Mouse (Mus musculus): ENCODE data around the gene Tmem35b. TPM values are rescaled to one million over a fixed set of nuclear protein-coding genes. Genes with fewer than 3 reads are reported as not detected.

The Tmem35b gene
- 10.2 and 10.8 TPM in 2 replicates for polyA plus RNA-seq (2014; fragmentation: Nextera tagmentation; extraction: Ambion mirVana)

DNA sequence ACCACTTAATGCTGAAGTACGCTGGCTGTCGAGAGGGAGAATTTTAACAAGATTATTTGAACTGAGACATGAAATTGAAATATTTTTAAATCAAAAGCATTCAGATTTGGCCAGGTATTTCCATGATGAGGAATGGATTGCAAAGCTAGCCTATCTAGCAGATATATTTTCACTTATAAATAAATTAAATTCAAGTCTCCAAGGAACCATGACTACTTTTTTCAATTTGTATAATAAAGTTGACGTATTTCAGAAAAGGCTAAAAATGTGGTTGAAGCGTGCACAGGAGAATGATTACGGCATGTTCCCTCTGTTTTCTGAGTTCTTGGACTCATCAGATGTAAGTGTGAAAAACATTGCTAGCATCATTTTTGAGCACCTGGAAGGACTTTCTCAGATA lies at the start of gene Tmem35b:
Gene Tmem35b, plus strand, starts transcription at position 301 of the 400 bp plus-strand sequence.
- Histone ChIP-seq H3K4me1 (ENCODE audit: control insufficient read depth, insufficient read depth, low read length) (no peaks in the 10 kb centered on the region), H3K36me3 (ENCODE audit: control insufficient read depth, insufficient read depth, low read length) (peaks cover 3% of the 10 kb centered on the region; the same call in 1 of the 2 replicates), H3K27ac (replicated peaks; ENCODE audit: low read depth, low read length) (no peak within 1 kb of the TSS), H3K4me2 (ENCODE audit: low read depth, severe bottlenecking) (no peak within 1 kb of the TSS), H3K9me3 (ENCODE audit: control insufficient read depth, low read length) (no peaks in the 10 kb centered on the region), H3K27me3 (ENCODE audit: control insufficient read depth, insufficient read depth, low read length) (no peaks in the 10 kb centered on the region), H3K4me3 (ENCODE audit: low read depth, low read length) (no peak within 1 kb of the TSS), H3K9ac (ENCODE audit: low read length) (no peak within 1 kb of the TSS)
- ATAC-seq (ENCODE audit: insufficient number of reproducible peaks, low FRiP score, low TSS enrichment, low read depth) (no peak), DNase-seq (ENCODE audit: low spot score) (no peak)
- 95% methylated on average over 5 of the region's 5 CpGs for WGBS

DNA sequence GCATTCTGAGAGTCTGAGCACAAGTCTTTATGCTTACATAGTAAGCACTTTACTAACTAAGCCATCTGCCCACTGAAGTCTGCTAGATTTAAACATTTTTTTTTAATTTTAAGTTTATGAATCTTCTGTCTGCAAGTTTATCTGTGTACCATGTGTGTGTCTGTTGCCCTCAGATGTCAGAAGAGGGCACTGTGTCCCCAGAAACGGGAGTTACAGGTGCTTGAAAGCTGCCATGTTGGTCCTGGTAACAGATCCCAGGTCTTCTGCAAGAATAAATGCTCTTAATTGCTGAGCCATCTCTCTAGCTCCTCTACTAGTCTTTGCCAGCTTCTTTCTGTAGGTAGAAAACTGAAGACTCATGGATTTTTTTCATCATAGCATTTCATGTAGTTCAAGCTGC lies 48.6 kb upstream of the Tmem35b start:
- 0 out of 2 replicates have a peak, but pooled peaks cover 2% of the 10 kb centered on the region for H3K4me1 ChIP-seq (ENCODE audit: control insufficient read depth, insufficient read depth, low read length)
- ATAC-seq (ENCODE audit: insufficient number of reproducible peaks, low FRiP score, low TSS enrichment, low read depth) (no peak), DNase-seq (ENCODE audit: low spot score) (no peak)
- H3K4me2 ChIP-seq (ENCODE audit: low read depth, severe bottlenecking) = no peak overlapping the region
- 62% methylated on average over 1 of the region's 1 CpGs for WGBS
- H3K36me3 ChIP-seq (ENCODE audit: control insufficient read depth, insufficient read depth, low read length) = no peaks in the 10 kb centered on the region
- no peaks in the 10 kb centered on the region for H3K27me3 ChIP-seq (ENCODE audit: control insufficient read depth, insufficient read depth, low read length)
- H3K9me3 ChIP-seq (ENCODE audit: control insufficient read depth, low read length) = no peaks in the 10 kb centered on the region
- H3K9ac ChIP-seq (ENCODE audit: low read length) = no peak overlapping the region
- H3K4me3 ChIP-seq (ENCODE audit: low read depth, low read length) = no peak overlapping the region
- H3K27ac ChIP-seq (replicated peaks; ENCODE audit: low read depth, low read length) = no peak overlapping the region

GRCm38 (mm10) chr4:127076875-127077548 lies 46.5 kb upstream of the Tmem35b start, which contains the start of gene Zmym6:
Gene Zmym6, plus strand, starts transcription at chr4:127077383.
- Histone ChIP-seq H3K27me3 (ENCODE audit: control insufficient read depth, insufficient read depth, low read length) (no peaks in the 10 kb centered on the region), H3K36me3 (ENCODE audit: control insufficient read depth, insufficient read depth, low read length) (no peaks in the 10 kb centered on the region), H3K4me1 (ENCODE audit: control insufficient read depth, insufficient read depth, low read length) (0 out of 2 replicates have a peak, but pooled peaks cover 2% of the 10 kb centered on the region), H3K9me3 (ENCODE audit: control insufficient read depth, low read length) (no peaks in the 10 kb centered on the region), H3K4me2 (ENCODE audit: low read depth, severe bottlenecking) (peak within 1 kb of the TSS; percentile 57), H3K27ac (replicated peaks; ENCODE audit: low read depth, low read length) (peak within 1 kb of the TSS; percentile 63), H3K4me3 (ENCODE audit: low read depth, low read length) (peak within 1 kb of the TSS; percentile 57), H3K9ac (ENCODE audit: low read length) (peak within 1 kb of the TSS; percentile 63)
- DNase-seq (ENCODE audit: low spot score) = peak; percentile 96
- WGBS = under 1% methylated on average over 46 of the region's 46 CpGs
- ATAC-seq (ENCODE audit: insufficient number of reproducible peaks, low FRiP score, low TSS enrichment, low read depth) = peak; percentile 94

- WGBS = 33% methylated on average over 1 of the region's 1 CpGs
- Histone ChIP-seq H3K4me3 (ENCODE audit: low read depth, low read length) (no peak overlapping the region), H3K27ac (replicated peaks; ENCODE audit: low read depth, low read length) (no peak overlapping the region), H3K36me3 (ENCODE audit: control insufficient read depth, insufficient read depth, low read length) (no peaks in the 10 kb centered on the region), H3K4me2 (ENCODE audit: low read depth, severe bottlenecking) (no peak overlapping the region), H3K9ac (ENCODE audit: low read length) (no peak overlapping the region), H3K9me3 (ENCODE audit: control insufficient read depth, low read length) (no peaks in the 10 kb centered on the region), H3K27me3 (ENCODE audit: control insufficient read depth, insufficient read depth, low read length) (no peaks in the 10 kb centered on the region), H3K4me1 (ENCODE audit: control insufficient read depth, insufficient read depth, low read length) (0 out of 2 replicates have a peak, but pooled peaks cover 2% of the 10 kb centered on the region)
- DNase-seq (ENCODE audit: low spot score) (no peak), ATAC-seq (ENCODE audit: insufficient number of reproducible peaks, low FRiP score, low TSS enrichment, low read depth) (no peak)
These were observed 42.7 kb upstream of the Tmem35b start for GRCm38 (mm10) chr4:127080806-127081205.

- Histone ChIP-seq H3K36me3 (ENCODE audit: control insufficient read depth, insufficient read depth, low read length) (no peaks in the 10 kb centered on the region; the same call in 1 of the 2 replicates), H3K4me3 (ENCODE audit: low read depth, low read length) (no peak overlapping the region), H3K27me3 (ENCODE audit: control insufficient read depth, insufficient read depth, low read length) (no peaks in the 10 kb centered on the region), H3K27ac (replicated peaks; ENCODE audit: low read depth, low read length) (no peak overlapping the region), H3K4me2 (ENCODE audit: low read depth, severe bottlenecking) (no peak overlapping the region), H3K4me1 (ENCODE audit: control insufficient read depth, insufficient read depth, low read length) (no peaks in the 10 kb centered on the region), H3K9me3 (ENCODE audit: control insufficient read depth, low read length) (no peaks in the 10 kb centered on the region), H3K9ac (ENCODE audit: low read length) (no peak overlapping the region)
- 93% methylated on average over 2 of the region's 2 CpGs for WGBS
- DNase-seq (ENCODE audit: low spot score) (no peak), ATAC-seq (ENCODE audit: insufficient number of reproducible peaks, low FRiP score, low TSS enrichment, low read depth) (no peak)
These were observed 40.4 kb upstream of the Tmem35b start for GRCm38 (mm10) chr4:127083131-127083530.

GRCm38 (mm10) chr4:127085761-127086160 lies 37.7 kb upstream of the Tmem35b start:
- Histone ChIP-seq H3K27ac (replicated peaks; ENCODE audit: low read depth, low read length) (no peak overlapping the region), H3K27me3 (ENCODE audit: control insufficient read depth, insufficient read depth, low read length) (no peaks in the 10 kb centered on the region), H3K36me3 (ENCODE audit: control insufficient read depth, insufficient read depth, low read length) (peaks cover 4% of the 10 kb centered on the region; the same call in 1 of the 2 replicates), H3K9me3 (ENCODE audit: control insufficient read depth, low read length) (no peaks in the 10 kb centered on the region), H3K4me3 (ENCODE audit: low read depth, low read length) (no peak overlapping the region), H3K4me1 (ENCODE audit: control insufficient read depth, insufficient read depth, low read length) (no peaks in the 10 kb centered on the region), H3K4me2 (ENCODE audit: low read depth, severe bottlenecking) (no peak overlapping the region), H3K9ac (ENCODE audit: low read length) (no peak overlapping the region)
- ATAC-seq (ENCODE audit: insufficient number of reproducible peaks, low FRiP score, low TSS enrichment, low read depth) = no peak
- WGBS = 94% methylated on average over 1 of the region's 1 CpGs
- no peak for DNase-seq (ENCODE audit: low spot score)

DNA sequence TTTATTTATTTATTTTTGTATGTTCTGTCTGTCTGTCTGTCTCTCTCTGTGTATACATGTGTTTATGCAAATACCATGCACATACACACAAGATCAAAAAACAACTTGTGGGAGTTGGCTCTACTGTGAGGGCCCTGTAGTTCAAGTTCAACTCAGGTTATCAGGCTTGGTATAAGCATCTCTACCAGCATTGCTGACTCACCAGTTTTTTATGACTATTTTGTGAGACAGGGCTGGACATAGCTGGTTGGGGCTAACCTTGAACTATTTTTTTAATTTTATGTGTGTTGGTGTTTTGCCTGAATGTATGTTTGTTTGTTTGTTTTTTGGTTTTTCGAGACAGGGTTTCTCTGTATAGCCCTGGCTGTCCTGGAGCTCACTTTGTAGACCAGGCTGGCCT lies 32.3 kb upstream of the Tmem35b start:
- peaks cover 5% of the 10 kb centered on the region; the same call in 1 of the 2 replicates for H3K36me3 ChIP-seq (ENCODE audit: control insufficient read depth, insufficient read depth, low read length)
- no peaks in the 10 kb centered on the region for H3K27me3 ChIP-seq (ENCODE audit: control insufficient read depth, insufficient read depth, low read length)
- no peak for DNase-seq (ENCODE audit: low spot score)
- no peak overlapping the region for H3K4me2 ChIP-seq (ENCODE audit: low read depth, severe bottlenecking)
- no peak overlapping the region for H3K27ac ChIP-seq (replicated peaks; ENCODE audit: low read depth, low read length)
- H3K9ac ChIP-seq (ENCODE audit: low read length) = no peak overlapping the region
- ATAC-seq (ENCODE audit: insufficient number of reproducible peaks, low FRiP score, low TSS enrichment, low read depth) = no peak
- H3K4me3 ChIP-seq (ENCODE audit: low read depth, low read length) = no peak overlapping the region
- H3K4me1 ChIP-seq (ENCODE audit: control insufficient read depth, insufficient read depth, low read length) = no peaks in the 10 kb centered on the region
- H3K9me3 ChIP-seq (ENCODE audit: control insufficient read depth, low read length) = no peaks in the 10 kb centered on the region
- 89% methylated on average over 1 of the region's 1 CpGs for WGBS

DNA sequence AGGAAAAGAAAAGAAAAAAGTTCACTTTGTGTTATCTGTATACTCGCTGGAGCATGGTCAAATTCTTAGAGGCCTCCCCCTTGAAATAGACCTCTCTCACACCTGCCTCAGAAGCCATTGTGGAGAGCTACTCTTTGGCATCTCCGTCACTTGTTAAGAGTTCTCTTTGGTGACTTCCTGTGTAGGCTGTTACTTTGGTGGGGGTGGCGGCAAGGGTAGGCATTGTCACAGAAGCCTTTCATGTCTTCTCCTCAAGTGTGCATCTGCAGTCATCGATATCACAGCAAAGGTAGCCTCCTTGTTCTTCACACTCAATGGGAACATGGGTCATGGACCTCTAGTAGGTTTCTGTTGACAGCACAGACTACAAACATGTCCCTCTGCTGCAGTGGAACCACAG lies 28.4 kb upstream of the Tmem35b start:
- WGBS = 94% methylated on average over 4 of the region's 4 CpGs
- DNase-seq (ENCODE audit: low spot score) (no peak), ATAC-seq (ENCODE audit: insufficient number of reproducible peaks, low FRiP score, low TSS enrichment, low read depth) (no peak)
- H3K4me3 ChIP-seq (ENCODE audit: low read depth, low read length) = no peak overlapping the region
- H3K27ac ChIP-seq (replicated peaks; ENCODE audit: low read depth, low read length) = no peak overlapping the region
- no peak overlapping the region for H3K4me2 ChIP-seq (ENCODE audit: low read depth, severe bottlenecking)
- H3K9ac ChIP-seq (ENCODE audit: low read length) = no peak overlapping the region
- no peaks in the 10 kb centered on the region for H3K27me3 ChIP-seq (ENCODE audit: control insufficient read depth, insufficient read depth, low read length)
- peaks cover 2% of the 10 kb centered on the region; the same call in 1 of the 2 replicates for H3K36me3 ChIP-seq (ENCODE audit: control insufficient read depth, insufficient read depth, low read length)
- no peaks in the 10 kb centered on the region for H3K9me3 ChIP-seq (ENCODE audit: control insufficient read depth, low read length)
- no peaks in the 10 kb centered on the region for H3K4me1 ChIP-seq (ENCODE audit: control insufficient read depth, insufficient read depth, low read length)
